Mouse (Mus musculus): ENCODE data around the gene Vmn2r107.

The Vmn2r107 gene

GRCm38 (mm10) chr17:20344942-20345341, at the start of gene Vmn2r107:
Gene Vmn2r107, plus strand, starts transcription at chr17:20345242.
- no peak for DNase-seq

GRCm38 (mm10) chr17:20305790-20306189, 39.3 kb upstream of the Vmn2r107 start:
- DNase-seq: no peak

DNA sequence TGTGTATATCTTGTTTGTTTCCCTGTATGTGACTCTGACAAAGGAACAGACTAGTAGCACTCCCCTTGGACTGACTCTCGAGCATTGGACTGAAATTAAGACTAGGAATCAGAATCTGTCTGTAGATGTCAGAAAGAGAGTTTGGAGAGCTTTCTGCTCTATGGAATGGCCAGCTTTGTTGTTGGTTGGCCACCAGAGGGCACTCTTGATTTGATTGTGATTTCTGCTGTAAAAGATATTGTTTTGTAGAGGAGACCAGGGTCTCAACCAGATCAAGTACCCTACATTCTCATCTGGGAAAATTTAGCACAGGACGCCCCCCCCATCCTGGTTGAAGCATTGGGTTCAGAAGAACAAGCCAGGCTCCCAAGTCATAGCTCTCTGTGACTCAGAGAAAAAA, 54.1 kb downstream of the Vmn2r107 start:
- DNase-seq: no peak

- no peak for DNase-seq
Observed at GRCm38 (mm10) chr17:20413846-20414245, 68.8 kb downstream of the Vmn2r107 start, which contains the start of gene Vmn1r224. Gene Vmn1r224, plus strand, starts transcription at chr17:20414146.
